Mouse (Mus musculus) erythroblast, embryonic 14.5 days (primary cell): ENCODE results near the gene Myog.

Experiments
- GATA1 ChIP-seq: IDR thresholded peaks from 2 replicates; pipeline ENCODE4 v1.6.1; 2012; ENCODE audit warnings: low read length, inconsistent platforms, mixed read lengths
- TAL1 ChIP-seq: IDR thresholded peaks from 3 replicates; pipeline ENCODE4 v1.6.1; 2012; ENCODE audit warnings: low read length, inconsistent platforms, mixed read lengths

- TF ChIP-seq GATA1 (no peak), TAL1 (no peak)
These were observed 9.6 kb upstream of the Myog start for GRCm38 (mm10) chr1:134280174-134280573.
